Mouse (Mus musculus): Measurements from ENCODE around the gene Runx2. TPM values are rescaled to one million over a fixed set of nuclear protein-coding genes. Genes with fewer than 3 reads are reported as not detected.
A peak's percentile ranks its signal among the peaks of the same experiment; 100 is the strongest.

The Runx2 gene
- polyA plus RNA-seq, 1 experiment from 2014 or later: 1.2 TPM

GRCm38 (mm10) chr17:44522906-44523305, 291.7 kb downstream of the Runx2 start:
- Histone ChIP-seq H3K9ac (ENCODE audit: low read length) (no peak overlapping the region), H3K4me3 (ENCODE audit: low read length) (no peak overlapping the region), H3K4me2 (ENCODE audit: low read depth, low read length) (no peak overlapping the region), H3K9me3 (ENCODE audit: control insufficient read depth, low read length) (peaks cover 3% of the 10 kb centered on the region; the same call in 1 of the 2 replicates), H3K27ac (ENCODE audit: low read length) (no peak overlapping the region), H3K36me3 (ENCODE audit: control insufficient read depth, insufficient read depth, low read length) (no peaks in the 10 kb centered on the region), H3K4me1 (replicated peaks; ENCODE audit: control insufficient read depth, insufficient read depth, low read length) (peaks cover 2% of the 10 kb centered on the region), H3K27me3 (ENCODE audit: control insufficient read depth, insufficient read depth, low read depth, low read length) (no peaks in the 10 kb centered on the region)
- 38% methylated on average over 5 of the region's 5 CpGs for WGBS
- no peak for ATAC-seq (ENCODE audit: low read depth)

DNA sequence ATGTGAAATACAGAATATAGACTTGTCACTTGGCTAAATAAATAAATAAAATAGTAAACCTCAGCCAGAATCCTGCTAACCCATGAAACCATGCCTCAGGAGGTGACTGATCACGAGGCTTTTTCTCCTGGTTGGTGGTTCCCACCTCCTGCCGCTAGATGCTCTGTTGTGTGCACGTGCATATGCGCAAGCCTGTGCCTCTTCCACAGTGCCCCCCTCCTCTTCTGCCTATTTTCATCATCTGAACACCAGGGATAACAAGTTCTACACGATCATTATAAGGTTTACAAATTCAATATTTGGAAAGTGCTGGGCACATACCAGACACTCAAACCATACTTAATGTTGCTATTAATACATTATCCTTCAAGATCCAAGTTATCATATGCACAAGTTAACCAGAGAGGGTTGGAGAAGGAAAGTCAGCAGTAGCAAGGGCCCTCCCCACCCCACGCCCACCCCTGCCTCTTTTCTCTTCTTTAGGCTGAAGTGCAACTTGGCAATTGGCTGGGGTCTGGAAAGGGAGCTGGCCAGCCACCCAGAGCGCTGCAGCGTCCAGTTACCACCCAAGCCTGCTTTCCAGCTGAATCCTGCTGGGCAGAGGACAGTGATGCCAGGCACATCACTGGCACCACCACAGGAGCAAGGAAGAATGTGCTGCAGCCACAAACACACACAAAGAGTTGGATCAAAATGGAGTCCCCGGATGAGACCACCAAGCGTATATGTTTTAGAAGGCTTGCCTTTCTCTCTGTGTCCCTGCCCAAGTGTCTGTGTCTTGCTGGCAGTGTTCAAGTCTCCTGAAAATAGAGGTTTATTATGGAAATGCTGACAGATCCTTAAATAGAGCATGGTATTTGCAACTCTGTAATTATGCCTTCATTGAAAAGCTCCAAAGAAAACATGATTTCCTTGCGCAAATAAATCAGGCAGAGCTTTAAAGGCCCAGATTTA, 294.2 kb downstream of the Runx2 start:
- Histone ChIP-seq H3K36me3 (ENCODE audit: control insufficient read depth, insufficient read depth, low read length) (no peaks in the 10 kb centered on the region), H3K9ac (ENCODE audit: low read length) (no peak overlapping the region), H3K9me3 (ENCODE audit: control insufficient read depth, low read length) (peaks cover 3% of the 10 kb centered on the region; the same call in 1 of the 2 replicates), H3K4me3 (ENCODE audit: low read length) (no peak overlapping the region), H3K4me1 (replicated peaks; ENCODE audit: control insufficient read depth, insufficient read depth, low read length) (peaks cover 2% of the 10 kb centered on the region), H3K27ac (ENCODE audit: low read length) (no peak overlapping the region), H3K27me3 (ENCODE audit: control insufficient read depth, insufficient read depth, low read depth, low read length) (no peaks in the 10 kb centered on the region), H3K4me2 (ENCODE audit: low read depth, low read length) (no peak overlapping the region)
- 55% methylated on average over 11 of the region's 11 CpGs for WGBS
- peak; percentile 83 for ATAC-seq (ENCODE audit: low read depth)

GRCm38 (mm10) chr17:44519356-44519755, 295.2 kb downstream of the Runx2 start:
- Histone ChIP-seq H3K9me3 (ENCODE audit: control insufficient read depth, low read length) (peaks cover 3% of the 10 kb centered on the region; the same call in 1 of the 2 replicates), H3K36me3 (ENCODE audit: control insufficient read depth, insufficient read depth, low read length) (no peaks in the 10 kb centered on the region), H3K9ac (ENCODE audit: low read length) (no peak overlapping the region), H3K4me3 (ENCODE audit: low read length) (no peak overlapping the region), H3K27ac (ENCODE audit: low read length) (no peak overlapping the region), H3K4me2 (ENCODE audit: low read depth, low read length) (no peak overlapping the region), H3K4me1 (replicated peaks; ENCODE audit: control insufficient read depth, insufficient read depth, low read length) (peaks cover 2% of the 10 kb centered on the region), H3K27me3 (ENCODE audit: control insufficient read depth, insufficient read depth, low read depth, low read length) (no peaks in the 10 kb centered on the region)
- WGBS: 57% methylated on average over 3 of the region's 3 CpGs
- no peak for ATAC-seq (ENCODE audit: low read depth)

- Histone ChIP-seq H3K4me2 (ENCODE audit: low read depth, low read length) (no peak overlapping the region), H3K36me3 (ENCODE audit: control insufficient read depth, insufficient read depth, low read length) (no peaks in the 10 kb centered on the region), H3K4me1 (replicated peaks; ENCODE audit: control insufficient read depth, insufficient read depth, low read length) (peaks cover 2% of the 10 kb centered on the region), H3K9me3 (ENCODE audit: control insufficient read depth, low read length) (peaks cover 3% of the 10 kb centered on the region; the same call in 1 of the 2 replicates), H3K9ac (ENCODE audit: low read length) (no peak overlapping the region), H3K27ac (ENCODE audit: low read length) (no peak overlapping the region), H3K4me3 (ENCODE audit: low read length) (no peak overlapping the region), H3K27me3 (ENCODE audit: control insufficient read depth, insufficient read depth, low read depth, low read length) (no peaks in the 10 kb centered on the region)
- ATAC-seq (ENCODE audit: low read depth): no peak
- WGBS: 93% methylated on average over 6 of the region's 6 CpGs
Observed at GRCm38 (mm10) chr17:44518156-44518555, 296.4 kb downstream of the Runx2 start.

- 46% methylated on average over 7 of the region's 7 CpGs for WGBS
Observed at GRCm38 (mm10) chr17:44508198-44508715, 306.3 kb downstream of the Runx2 start.

GRCm38 (mm10) chr17:44507741-44508140, 306.9 kb downstream of the Runx2 start:
- H3K4me1 ChIP-seq (replicated peaks; ENCODE audit: control insufficient read depth, insufficient read depth, low read length): no peaks in the 10 kb centered on the region

More at GRCm38 (mm10) chr17:44508198-44508715, 306.3 kb downstream of the Runx2 start:
- no peak overlapping the region for H3K9ac ChIP-seq (ENCODE audit: low read length)
- H3K27ac ChIP-seq (ENCODE audit: low read length): no peak overlapping the region
- H3K4me3 ChIP-seq (ENCODE audit: low read length): no peak overlapping the region
- no peak for ATAC-seq (ENCODE audit: low read depth)
- no peak overlapping the region for H3K4me2 ChIP-seq (ENCODE audit: low read depth, low read length)
- no peaks in the 10 kb centered on the region for H3K4me1 ChIP-seq (replicated peaks; ENCODE audit: control insufficient read depth, insufficient read depth, low read length)
- H3K27me3 ChIP-seq (ENCODE audit: control insufficient read depth, insufficient read depth, low read depth, low read length): no peaks in the 10 kb centered on the region
- H3K9me3 ChIP-seq (ENCODE audit: control insufficient read depth, low read length): no peaks in the 10 kb centered on the region
- no peaks in the 10 kb centered on the region for H3K36me3 ChIP-seq (ENCODE audit: control insufficient read depth, insufficient read depth, low read length)

DNA sequence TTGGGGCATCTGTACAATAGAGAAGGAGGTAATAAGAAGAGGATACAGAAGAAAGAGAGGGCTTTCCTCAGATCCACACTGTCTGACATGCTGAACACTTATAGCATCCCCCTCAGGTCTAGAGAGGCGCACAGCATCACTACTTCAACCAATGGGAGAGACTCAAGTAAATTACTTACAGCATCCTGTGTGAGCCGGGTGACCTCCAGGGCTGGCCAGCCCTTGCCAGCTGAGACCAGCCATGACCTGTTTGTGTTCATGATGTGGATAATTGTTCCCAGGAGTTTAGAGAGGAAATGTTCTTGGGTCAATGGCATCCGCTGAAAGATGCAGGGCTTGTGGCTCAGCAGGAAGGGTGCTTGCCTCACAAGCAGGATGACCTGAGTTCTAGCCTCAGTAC, 308.1 kb downstream of the Runx2 start:
- Histone ChIP-seq H3K4me2 (ENCODE audit: low read depth, low read length) (no peak overlapping the region), H3K9me3 (ENCODE audit: control insufficient read depth, low read length) (no peaks in the 10 kb centered on the region), H3K27me3 (ENCODE audit: control insufficient read depth, insufficient read depth, low read depth, low read length) (no peaks in the 10 kb centered on the region), H3K27ac (ENCODE audit: low read length) (no peak overlapping the region), H3K36me3 (ENCODE audit: control insufficient read depth, insufficient read depth, low read length) (no peaks in the 10 kb centered on the region), H3K9ac (ENCODE audit: low read length) (no peak overlapping the region), H3K4me1 (replicated peaks; ENCODE audit: control insufficient read depth, insufficient read depth, low read length) (no peaks in the 10 kb centered on the region), H3K4me3 (ENCODE audit: low read length) (no peak overlapping the region)
- no peak for ATAC-seq (ENCODE audit: low read depth)
- 66% methylated on average over 3 of the region's 3 CpGs for WGBS

More at GRCm38 (mm10) chr17:44507741-44508140, 306.9 kb downstream of the Runx2 start:
- WGBS: 89% methylated on average over 3 of the region's 3 CpGs
- no peak overlapping the region for H3K4me3 ChIP-seq (ENCODE audit: low read length)
- no peak for ATAC-seq (ENCODE audit: low read depth)
- H3K9me3 ChIP-seq (ENCODE audit: control insufficient read depth, low read length): no peaks in the 10 kb centered on the region
- H3K36me3 ChIP-seq (ENCODE audit: control insufficient read depth, insufficient read depth, low read length): no peaks in the 10 kb centered on the region
- no peak overlapping the region for H3K27ac ChIP-seq (ENCODE audit: low read length)
- H3K4me2 ChIP-seq (ENCODE audit: low read depth, low read length): no peak overlapping the region
- no peak overlapping the region for H3K9ac ChIP-seq (ENCODE audit: low read length)
- H3K27me3 ChIP-seq (ENCODE audit: control insufficient read depth, insufficient read depth, low read depth, low read length): no peaks in the 10 kb centered on the region

DNA sequence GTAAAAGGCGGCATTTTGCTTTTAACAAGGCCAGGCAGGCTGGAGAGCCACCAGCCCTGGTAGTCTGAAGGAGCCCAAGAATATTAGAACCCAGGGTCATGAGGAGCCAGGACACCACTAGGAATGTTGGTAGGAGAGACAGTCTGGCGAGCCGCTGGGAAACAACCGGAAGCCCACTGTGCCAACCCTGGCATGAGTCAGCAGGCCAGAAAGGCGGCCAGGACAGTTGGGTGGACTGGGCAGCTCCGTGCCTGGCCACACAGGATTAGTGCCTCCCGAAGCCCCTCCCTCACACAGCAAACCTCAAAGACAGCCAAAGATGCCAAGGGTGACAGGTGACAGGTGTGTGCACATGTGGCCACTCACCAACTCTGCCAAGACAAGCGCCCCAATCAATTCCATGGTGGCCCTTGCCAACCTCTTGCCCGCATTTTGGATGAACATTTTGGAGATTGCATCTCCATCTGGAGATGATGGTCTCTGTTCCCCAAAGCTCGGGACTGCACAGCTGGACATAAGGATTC, 309.7 kb downstream of the Runx2 start:
- no peak for ATAC-seq (ENCODE audit: low read depth)
- no peak overlapping the region for H3K27ac ChIP-seq (ENCODE audit: low read length)
- no peak overlapping the region for H3K4me2 ChIP-seq (ENCODE audit: low read depth, low read length)
- WGBS: 85% methylated on average over 10 of the region's 10 CpGs
- no peaks in the 10 kb centered on the region for H3K4me1 ChIP-seq (replicated peaks; ENCODE audit: control insufficient read depth, insufficient read depth, low read length)
- H3K9me3 ChIP-seq (ENCODE audit: control insufficient read depth, low read length): no peaks in the 10 kb centered on the region
- no peaks in the 10 kb centered on the region for H3K36me3 ChIP-seq (ENCODE audit: control insufficient read depth, insufficient read depth, low read length)
- H3K4me3 ChIP-seq (ENCODE audit: low read length): no peak overlapping the region
- no peaks in the 10 kb centered on the region for H3K27me3 ChIP-seq (ENCODE audit: control insufficient read depth, insufficient read depth, low read depth, low read length)
- no peak overlapping the region for H3K9ac ChIP-seq (ENCODE audit: low read length)

DNA sequence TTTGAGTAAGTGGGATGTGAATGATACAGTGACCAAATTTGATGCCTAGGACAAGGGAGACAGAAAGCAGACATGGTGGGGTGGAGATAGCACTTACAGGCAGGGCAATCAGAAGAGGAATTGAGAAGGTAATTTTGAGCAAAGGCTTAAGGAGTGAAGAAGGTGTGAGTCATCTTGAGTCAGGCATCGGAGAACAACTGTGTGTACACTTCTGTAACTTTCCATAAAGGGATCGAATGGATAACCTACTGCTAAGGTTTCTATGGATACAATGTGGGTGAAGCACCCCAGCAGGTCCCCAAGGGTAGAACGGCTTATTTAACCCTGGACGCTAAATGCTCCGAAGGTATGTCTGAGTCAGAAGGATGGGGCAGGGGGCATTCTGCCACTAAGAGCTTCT, 312.4 kb downstream of the Runx2 start:
- Histone ChIP-seq H3K4me1 (replicated peaks; ENCODE audit: control insufficient read depth, insufficient read depth, low read length) (no peaks in the 10 kb centered on the region), H3K27ac (ENCODE audit: low read length) (no peak overlapping the region), H3K4me3 (ENCODE audit: low read length) (no peak overlapping the region), H3K4me2 (ENCODE audit: low read depth, low read length) (no peak overlapping the region), H3K9me3 (ENCODE audit: control insufficient read depth, low read length) (no peaks in the 10 kb centered on the region), H3K27me3 (ENCODE audit: control insufficient read depth, insufficient read depth, low read depth, low read length) (no peaks in the 10 kb centered on the region), H3K9ac (ENCODE audit: low read length) (no peak overlapping the region), H3K36me3 (ENCODE audit: control insufficient read depth, insufficient read depth, low read length) (no peaks in the 10 kb centered on the region)
- 89% methylated on average over 5 of the region's 5 CpGs for WGBS
- no peak for ATAC-seq (ENCODE audit: low read depth)
